Mouse (Mus musculus): ENCODE measurements around the gene Atmin. TPM values are rescaled to one million over a fixed set of nuclear protein-coding genes. Genes with fewer than 3 reads are reported as not detected.

The Atmin gene
- polyA plus RNA-seq (2017; shearing (Covaris generic)) = 1 to 10 TPM; 6.4 TPM

DNA sequence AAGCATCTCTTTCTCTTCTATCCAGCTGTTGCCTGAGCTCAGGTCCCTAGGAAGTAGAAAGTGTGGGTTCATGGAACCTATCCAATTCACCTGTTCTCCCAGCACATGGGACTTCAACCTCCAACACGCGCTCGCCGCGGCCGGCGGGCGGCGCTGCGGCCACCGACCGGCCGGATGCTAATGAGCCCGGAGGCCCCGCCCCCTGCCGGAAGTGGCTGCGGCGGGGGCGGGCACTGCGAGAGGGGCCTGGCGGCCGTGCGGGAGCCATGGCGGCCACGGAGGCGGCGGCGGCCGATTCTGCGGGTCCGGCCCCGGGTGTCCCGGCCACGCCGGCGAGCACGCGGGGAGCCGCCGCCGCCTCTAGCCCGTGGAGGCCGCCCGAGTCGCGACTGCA is at the start of gene Atmin:
Atmin (plus strand) TSS at position 233 of the 394 bp plus-strand sequence.
- peak; percentile 70 for ATAC-seq

- no peak for ATAC-seq
Observed at GRCm38 (mm10) chr8:116893938-116894337, 49.3 kb upstream of the Atmin start.

DNA sequence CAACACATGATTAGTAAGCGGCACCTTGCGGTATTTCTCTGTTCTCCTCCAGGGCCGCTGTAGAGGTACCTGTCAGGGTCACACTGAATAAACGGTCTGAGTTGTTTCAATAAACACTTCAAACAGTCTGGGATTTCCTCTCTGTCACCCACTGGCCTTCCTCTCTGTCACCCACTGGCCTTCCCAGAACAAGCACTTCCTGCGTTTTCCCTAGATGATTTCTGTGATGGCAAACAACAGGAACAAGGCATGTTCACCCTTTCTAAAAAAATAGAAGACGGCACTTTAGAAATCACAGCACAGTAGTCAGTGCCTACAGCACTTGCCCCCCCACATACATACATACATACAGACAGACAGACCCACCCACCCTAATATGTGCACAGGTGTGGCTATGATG is 47.7 kb upstream of the Atmin start:
- ATAC-seq = no peak

- ATAC-seq = no peak
Observed at GRCm38 (mm10) chr8:116904736-116905135, 38.5 kb upstream of the Atmin start.

DNA sequence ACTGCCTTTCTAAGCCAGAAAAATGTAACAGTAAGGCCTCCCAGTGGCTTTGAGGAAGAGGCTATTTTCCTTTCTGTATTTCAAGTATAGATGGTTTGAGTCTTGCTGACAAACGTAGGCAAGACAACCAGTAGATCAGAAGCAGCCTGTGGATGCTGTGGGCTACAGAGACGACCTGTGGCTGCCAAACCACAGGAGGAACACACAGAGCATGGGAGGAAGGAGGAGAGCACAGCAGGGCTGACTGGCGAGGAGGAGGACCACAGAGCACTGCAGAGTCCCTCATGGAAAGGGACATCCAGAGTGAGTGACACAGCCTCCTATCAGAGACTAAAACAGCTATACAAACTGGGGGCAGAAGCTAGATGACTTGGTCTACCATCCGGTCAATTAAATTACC is 37.9 kb upstream of the Atmin start:
- peak; percentile 29 for ATAC-seq

- peak; percentile 39 for ATAC-seq
Observed at GRCm38 (mm10) chr8:116905836-116906235, 37.4 kb upstream of the Atmin start.

DNA sequence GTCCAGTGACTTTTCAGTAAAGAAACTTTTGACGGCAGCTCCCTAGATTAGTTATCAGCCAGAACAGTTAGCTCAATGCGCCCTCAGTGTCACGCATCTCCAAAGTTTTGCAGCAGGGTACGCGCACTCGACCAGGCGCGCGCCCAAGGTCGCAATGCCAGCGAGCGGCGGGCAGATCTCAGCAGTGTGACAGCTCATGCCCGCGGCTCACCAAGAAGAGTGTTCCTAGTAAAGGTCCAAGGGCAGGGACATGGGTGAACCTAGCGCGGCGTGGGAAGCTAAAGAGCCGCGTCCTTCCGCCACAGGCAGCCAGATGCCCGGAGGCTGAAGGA is 22.2 kb upstream of the Atmin start:
- ATAC-seq = peak; percentile 31

DNA sequence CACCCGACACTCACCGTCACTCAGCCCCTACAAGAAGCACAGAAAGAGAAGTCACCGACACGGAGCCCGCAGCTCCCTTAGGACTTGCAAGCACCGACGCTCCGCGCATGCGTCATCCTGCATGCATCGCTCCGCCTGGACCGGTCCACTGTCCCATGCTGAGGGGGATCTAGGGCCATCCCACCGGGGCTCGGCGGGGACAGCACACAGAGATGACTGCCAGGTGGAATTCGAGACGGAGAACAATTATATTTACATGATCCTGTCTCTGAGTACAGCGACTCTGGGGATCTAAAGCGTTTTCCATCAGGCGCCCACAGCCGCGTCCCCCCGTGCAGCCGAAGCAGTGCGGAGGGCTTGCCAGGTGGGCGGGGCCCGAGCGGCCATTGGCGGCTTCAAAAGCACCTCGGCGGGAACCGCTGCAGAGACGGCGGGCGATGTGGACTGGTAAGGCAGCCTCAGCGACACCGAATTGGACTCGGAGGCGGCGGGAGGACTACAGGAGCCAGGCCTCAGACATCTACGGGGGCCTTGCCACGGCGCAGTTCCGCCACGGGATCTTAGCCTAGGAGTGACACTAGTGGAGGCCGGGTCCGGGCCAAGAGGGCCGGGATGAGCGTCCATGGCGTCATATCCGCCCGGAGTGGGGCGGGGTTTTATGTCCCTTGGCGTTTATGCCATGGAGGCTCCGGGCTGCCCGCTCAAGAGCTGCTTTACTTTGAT is 21.7 kb upstream of the Atmin start, which contains the start of the genes Cmc2 and Cenpn:
Cmc2 (minus strand) TSS at position 119 of the 723 bp plus-strand sequence.
Cenpn (plus strand) TSS at position 394 of the 723 bp plus-strand sequence.
- peak; percentile 85 for ATAC-seq

GRCm38 (mm10) chr8:116922060-116922757 is 21.0 kb upstream of the Atmin start:
- ATAC-seq = no peak

DNA sequence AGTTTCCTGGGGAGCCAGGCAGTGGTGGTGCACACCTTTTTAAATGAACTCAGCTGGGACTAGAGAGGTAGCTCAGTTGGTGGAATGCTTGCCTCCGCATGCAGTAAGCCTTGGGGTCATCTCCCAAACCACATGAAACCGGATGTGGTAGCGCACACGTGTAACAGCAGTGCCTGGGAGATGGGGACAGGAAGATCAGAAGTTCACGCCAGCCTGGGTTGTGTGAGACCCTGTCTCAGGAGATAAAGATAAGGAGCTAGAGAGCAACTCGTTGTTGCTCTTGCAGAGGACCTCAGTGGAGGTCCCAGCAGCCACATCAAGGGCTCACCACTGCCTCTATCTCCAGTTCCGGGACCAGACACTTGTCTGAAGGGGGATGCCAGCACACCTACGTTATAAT is 19.7 kb upstream of the Atmin start:
- ATAC-seq = peak; percentile 14

- ATAC-seq = no peak
Observed at GRCm38 (mm10) chr8:116927880-116928279, 15.3 kb upstream of the Atmin start.

GRCm38 (mm10) chr8:116928588-116928987 is 14.6 kb upstream of the Atmin start:
- ATAC-seq = no peak

GRCm38 (mm10) chr8:116934976-116935375 is 8.2 kb upstream of the Atmin start:
- ATAC-seq = no peak

DNA sequence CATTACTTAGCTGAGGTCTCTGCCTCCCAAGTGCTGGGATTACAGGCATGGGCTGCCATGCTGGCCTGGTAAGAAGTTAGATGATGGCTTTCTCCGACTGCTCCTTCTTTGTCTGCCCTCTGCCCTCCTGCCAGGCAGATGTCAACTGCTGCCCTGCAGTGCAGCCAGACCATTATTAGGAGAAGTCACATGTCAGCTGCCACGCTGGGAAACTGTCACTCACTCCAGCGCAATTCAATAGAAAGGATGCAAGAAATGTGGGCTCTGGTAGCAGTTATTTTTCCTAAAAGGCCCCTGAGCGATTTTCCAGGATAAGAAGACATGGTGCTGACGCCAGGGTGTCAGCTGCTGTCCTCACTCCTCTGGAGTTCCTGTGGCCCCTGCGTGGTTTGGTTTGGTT is 7.7 kb upstream of the Atmin start:
- no peak for ATAC-seq

DNA sequence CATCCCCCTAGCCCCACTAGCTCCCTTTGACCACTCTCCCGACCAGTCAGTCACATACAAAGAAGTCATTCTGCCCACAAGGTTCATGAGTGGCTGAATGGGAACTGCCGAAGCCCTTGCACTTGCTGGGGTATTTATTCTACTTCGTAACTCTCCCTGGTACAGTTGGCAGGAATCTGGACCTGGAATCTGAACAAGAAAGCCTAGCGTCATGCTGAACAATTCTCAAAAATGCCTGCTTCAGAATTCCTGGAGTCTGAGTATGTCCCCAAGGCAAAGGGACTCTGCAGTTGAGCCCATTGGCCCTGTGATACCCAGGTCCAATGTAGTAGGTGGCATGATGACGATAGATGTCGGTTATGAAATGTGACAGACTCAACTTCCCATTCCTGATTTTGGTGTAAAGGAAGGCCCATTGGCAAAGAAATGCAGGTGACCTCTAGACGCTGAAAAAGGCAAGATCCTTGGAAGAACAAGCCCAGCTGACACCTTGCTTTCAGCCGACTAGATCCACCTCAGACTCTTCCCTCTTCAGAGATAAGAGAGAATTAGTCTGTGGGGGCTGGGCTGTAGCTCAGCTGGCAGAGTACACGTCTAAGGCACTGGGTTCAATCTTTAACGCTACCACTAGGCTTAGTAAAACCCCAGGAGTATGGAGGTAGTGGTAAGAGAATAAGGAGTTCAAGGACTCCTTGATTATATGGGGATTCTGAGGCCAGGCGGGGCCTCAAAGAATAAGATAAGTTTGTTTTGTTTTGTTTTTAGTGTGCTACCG is 722 bp upstream of the Atmin start:
- no peak for ATAC-seq

GRCm38 (mm10) chr8:116943555-116944384 is 577 bp downstream of the Atmin start:
- peak; percentile 46 for ATAC-seq

- no peak for ATAC-seq
Observed at GRCm38 (mm10) chr8:116944385-116944696, 1.1 kb downstream of the Atmin start.

- no peak for ATAC-seq
Observed at GRCm38 (mm10) chr8:116945169-116945910, 2.1 kb downstream of the Atmin start.

DNA sequence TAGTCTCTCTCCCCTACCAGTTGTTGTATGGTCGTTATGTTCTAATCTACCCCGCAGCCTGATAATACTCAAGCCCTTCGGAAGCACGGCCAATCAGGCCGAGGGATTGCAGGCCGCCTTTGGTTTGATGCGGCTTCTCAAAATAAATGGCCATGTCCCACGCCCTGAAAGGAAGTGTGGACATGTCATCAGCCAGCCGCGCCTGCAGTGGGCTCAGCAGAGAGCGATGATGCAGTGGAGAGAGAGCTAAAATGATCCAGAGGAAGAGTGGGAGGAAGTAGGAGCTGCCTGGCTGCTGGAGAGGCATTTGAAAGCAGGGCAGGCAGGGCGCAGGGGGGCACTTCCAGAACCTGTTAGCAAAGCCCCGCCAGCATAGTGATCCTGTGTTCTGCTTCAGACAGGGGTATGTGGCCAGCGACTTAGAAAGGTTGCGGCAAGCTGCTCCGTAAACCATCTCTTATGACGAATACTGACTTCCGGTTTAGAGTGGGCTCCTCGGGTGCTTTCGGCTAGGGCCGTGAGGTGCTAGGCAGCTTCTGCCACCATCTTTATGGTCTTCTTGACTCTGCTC is 3.2 kb downstream of the Atmin start:
- peak; percentile 63 for ATAC-seq

- ATAC-seq = no peak
Observed at GRCm38 (mm10) chr8:116946851-116947250, 3.7 kb downstream of the Atmin start.

- ATAC-seq = no peak
Observed at GRCm38 (mm10) chr8:116947589-116947988, 4.4 kb downstream of the Atmin start.

DNA sequence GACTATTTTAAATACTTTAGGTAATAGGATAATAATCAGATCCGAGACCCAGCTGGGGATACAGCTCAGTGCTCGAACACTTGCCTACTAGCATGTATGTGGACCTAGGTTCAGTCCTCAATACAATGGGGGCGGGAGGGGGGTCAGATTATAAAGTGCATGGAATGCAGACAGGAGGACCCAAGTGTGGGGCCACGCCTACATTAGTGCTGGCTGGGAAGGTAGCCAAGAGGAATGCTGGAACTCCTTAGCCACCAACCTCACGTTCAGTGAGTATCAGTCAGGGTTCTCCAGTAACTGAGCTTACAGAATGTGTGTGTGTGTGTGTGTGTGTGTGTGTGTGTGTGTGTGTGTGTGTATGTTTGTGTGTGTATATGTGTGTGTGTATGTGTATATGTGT is 8.2 kb downstream of the Atmin start:
- ATAC-seq = no peak
